Mouse (Mus musculus) MEL (cell line): ENCODE results near the gene Eef2. TPM values are rescaled to one million over a fixed set of nuclear protein-coding genes. Genes with fewer than 3 reads are reported as not detected.
"Not testable (repeated sequence)": the region's sequence is repeated elsewhere in the genome, so short reads cannot be mapped to it uniquely, and the experiment has no call there.

Experiments
- DNase-seq: peaks from one replicate; pipeline ENCODE4 v3.0.0; 2011; ENCODE audit warnings: low read depth, low spot score
- H3K27ac ChIP-seq: 2 replicates; pipeline ENCODE4 v1.5.1; 2012; ENCODE audit warnings: low read depth, mild to moderate bottlenecking, control low read depth, low read length, moderate library complexity; ENCODE audit not compliant: control insufficient read depth
- H3K27me3 ChIP-seq, 2 experiments: fragments of 150-350 bp in 1 of 2; sonication (generic) in 1 of 2; 2 replicates each; pipeline ENCODE4 v1.6.1; 2012; ENCODE audit warnings: low read length in 2 of 2, mild to moderate bottlenecking in 2 of 2, improper control_type of control experiment in 1 of 2, moderate library complexity in 1 of 2; ENCODE audit not compliant: insufficient read depth in 2 of 2, control insufficient read depth in 1 of 2
- H3K36me3 ChIP-seq, 2 experiments: 2 replicates each; pipeline ENCODE4 v1.6.1; 2012 to 2014; ENCODE audit warnings: low read length in 2 of 2, improper control_type of control experiment in 1 of 2, inconsistent platforms in 1 of 2, mild to moderate bottlenecking in 1 of 2; ENCODE audit not compliant: insufficient read depth in 2 of 2, control insufficient read depth in 1 of 2
- H3K4me1 ChIP-seq, 2 experiments: fragments of 150-350 bp in 1 of 2; sonication (generic) in 1 of 2; 2 replicates each; pipeline ENCODE4 v1.6.1; 2012; ENCODE audit warnings: low read length in 2 of 2, improper control_type of control experiment in 1 of 2, mild to moderate bottlenecking in 1 of 2; ENCODE audit not compliant: insufficient read depth in 2 of 2, control insufficient read depth in 1 of 2
- H3K4me3 ChIP-seq, 2 experiments: fragments of 150-350 bp in 1 of 2; sonication (generic) in 1 of 2; 2 replicates each; pipeline ENCODE4 v1.5.1; 2012; ENCODE audit warnings: low read depth in 2 of 2, low read length in 2 of 2, mild to moderate bottlenecking in 2 of 2, moderate library complexity in 2 of 2, control low read depth in 1 of 2, improper control_type of control experiment in 1 of 2; ENCODE audit not compliant: control insufficient read depth in 1 of 2, insufficient read depth in 1 of 2
- H3K79me2 ChIP-seq: 2 replicates; pipeline ENCODE4 v1.6.1; 2012; ENCODE audit warnings: mild to moderate bottlenecking, low read length, moderate library complexity; ENCODE audit not compliant: control insufficient read depth, poor library complexity, insufficient read depth
- H3K9ac ChIP-seq: 2 replicates; pipeline ENCODE4 v1.6.1; 2012; ENCODE audit warnings: low read depth, mild to moderate bottlenecking, control low read depth, low read length, moderate library complexity; ENCODE audit not compliant: control insufficient read depth, poor library complexity, severe bottlenecking
- H3K9me3 ChIP-seq: fragments of 150-350 bp; sonication (generic); replicated peaks from 2 replicates; pipeline ENCODE4 v1.6.1; 2012; ENCODE audit warnings: mild to moderate bottlenecking, low read length, improper control_type of control experiment, moderate library complexity; ENCODE audit not compliant: insufficient read depth
- BHLHE40 ChIP-seq: IDR thresholded peaks from 2 replicates; pipeline ENCODE4 v1.6.1; 2012; ENCODE audit warnings: low read depth, mild to moderate bottlenecking, inconsistent platforms, low read length, improper control_type of control experiment, borderline replicate concordance
- CTCF ChIP-seq, 3 experiments: IDR thresholded peaks in 2 of 3; conservative IDR thresholded peaks in 1 of 3; 2 replicates each; pipeline ENCODE4 v1.5.1; 2011 to 2012; ENCODE audit warnings: low read length in 3 of 3, low read depth in 2 of 3, mild to moderate bottlenecking in 2 of 3, improper control_type of control experiment in 1 of 3, inconsistent platforms in 1 of 3, mixed read lengths in 1 of 3, moderate library complexity in 1 of 3; ENCODE audit not compliant: control insufficient read depth in 1 of 3, insufficient read depth in 1 of 3, poor library complexity in 1 of 3, severe bottlenecking in 1 of 3
- GATA1 ChIP-seq: IDR thresholded peaks from 2 replicates; pipeline ENCODE4 v1.6.1; 2011; ENCODE audit warnings: low read depth, low read length, improper control_type of control experiment
- NELFE ChIP-seq: IDR thresholded peaks from 2 replicates; pipeline ENCODE4 v1.6.1; 2011; ENCODE audit warnings: low read depth, low read length, improper control_type of control experiment
- POLR2A ChIP-seq, 2 experiments: IDR thresholded peaks; 2 replicates each; pipeline ENCODE4 v1.6.1; 2011 to 2012; ENCODE audit warnings: low read length in 2 of 2, mild to moderate bottlenecking in 2 of 2, control low read depth in 1 of 2, improper control_type of control experiment in 1 of 2, low read depth in 1 of 2, moderate library complexity in 1 of 2; ENCODE audit not compliant: control insufficient read depth in 1 of 2, insufficient read depth in 1 of 2, poor library complexity in 1 of 2
- POLR2AphosphoS5 ChIP-seq: IDR thresholded peaks from 2 replicates; pipeline ENCODE4 v1.6.1; 2012; ENCODE audit warnings: low read depth, borderline replicate concordance, mild to moderate bottlenecking, inconsistent platforms, low read length, moderate library complexity, mixed read lengths
- polyA plus RNA-seq, 2 experiments: library from polyadenylated mRNA; stranded (reverse) in 1 of 2; unstranded in 1 of 2; fragments of >175 nt in 1 of 2; fragments of >200 nt in 1 of 2; gene quantifications; 2 replicates each; pipeline versions ENCODE4 v1.2.1 to v1.2.4; 2012; ENCODE audit warnings: low replicate concordance in 2 of 2, low read depth in 1 of 2; ENCODE audit not compliant: insufficient read length in 2 of 2, insufficient read depth in 1 of 2, missing spikeins in 1 of 2
- total RNA-seq: library from RNA; depleted of rRNA; stranded (reverse); fragments of 300-350 nt; gene quantifications from 2 replicates; pipeline ENCODE4 v1.2.3, GENCODE M21; 2012

Gene Eef2
- total and polyA plus RNA-seq, 3 experiments = 2,863 to 4,586 (median 3,442) TPM

GRCm38 (mm10) chr10:81179451-81180342, 3.3 kb downstream of the Eef2 start:
- Histone ChIP-seq H3K36me3 (peaks cover 6 to 10% of the 10 kb centered on the region in 2 experiments), H3K27me3 (no peaks in the 10 kb centered on the region), H3K79me2 (peaks cover 44% of the 10 kb centered on the region), H3K27ac (peak overlapping the region; percentile 84), H3K9me3 (no peaks in the 10 kb centered on the region), H3K4me1 (peaks cover 0 to 20% of the 10 kb centered on the region in 2 experiments; a peak in 3 of 4 replicates), H3K4me3 (peak overlapping the region in 1 of 2 experiments; percentile 80; a peak in 2 of 4 replicates), H3K9ac (peak overlapping the region; percentile 94)
- DNase-seq = peak; percentile 39
- TF ChIP-seq CTCF (IDR thresholded peaks at IDR 0.05 in 2 of 3, conservative IDR thresholded peaks at IDR 0.05 in 1 of 3; ENCODE audit: control insufficient read depth in 1 of 3, insufficient read depth in 1 of 3, low read depth in 2 of 3, low read length in 3 of 3, poor library complexity in 1 of 3, severe bottlenecking in 1 of 3) (peak; percentile 18 to 43 (median 36); a peak in 5 of 6 replicates), POLR2AphosphoS5 (0 out of 2 replicates have a peak, but pooled peaks have one; percentile 24), POLR2A (IDR thresholded peaks at IDR 0.05; ENCODE audit: control insufficient read depth in 1 of 2, insufficient read depth in 1 of 2, low read depth in 1 of 2, low read length in 2 of 2, poor library complexity in 1 of 2) (peak in 1 of 2 experiments; percentile 26; a peak in 2 of 4 replicates), BHLHE40 (no peak), GATA1 (no peak)

DNA sequence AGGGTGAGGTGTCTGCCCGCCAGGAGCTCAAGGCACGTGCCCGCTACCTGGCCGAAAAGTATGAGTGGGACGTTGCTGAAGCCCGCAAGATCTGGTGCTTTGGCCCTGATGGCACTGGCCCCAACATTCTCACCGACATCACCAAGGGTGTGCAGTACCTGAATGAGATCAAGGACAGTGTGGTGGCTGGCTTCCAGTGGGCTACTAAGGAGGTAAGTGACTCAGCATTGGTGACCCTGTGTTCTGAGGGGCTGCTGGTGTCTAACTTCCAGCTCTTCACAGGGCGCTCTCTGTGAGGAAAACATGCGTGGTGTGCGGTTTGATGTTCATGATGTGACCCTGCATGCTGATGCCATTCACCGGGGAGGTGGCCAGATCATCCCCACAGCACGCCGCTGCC, 4.5 kb downstream of the Eef2 start:
- TF ChIP-seq POLR2A (IDR thresholded peaks at IDR 0.05; ENCODE audit: control insufficient read depth in 1 of 2, insufficient read depth in 1 of 2, low read depth in 1 of 2, low read length in 2 of 2, poor library complexity in 1 of 2) = 0 out of 4 replicates have a peak, but pooled peaks of 1 of the 2 experiments have one; percentile 0
- no peak for TF ChIP-seq NELFE
- TF ChIP-seq POLR2AphosphoS5 = peak; percentile 72; the same call in 1 of the 2 replicates
- TF ChIP-seq, all 39 proteins: peak for 2
- peaks cover 0 to 19% of the 10 kb centered on the region in 2 experiments; a peak in 2 of 4 replicates for H3K4me1 ChIP-seq
- H3K36me3 ChIP-seq = peaks cover 6 to 10% of the 10 kb centered on the region in 2 experiments
- H3K27me3 ChIP-seq = no peaks in the 10 kb centered on the region
- H3K4me3 ChIP-seq = no peak overlapping the region
- no peaks in the 10 kb centered on the region for H3K9me3 ChIP-seq
- H3K79me2 ChIP-seq = peaks cover 44% of the 10 kb centered on the region
- peak; percentile 34 for DNase-seq
- no peak overlapping the region for H3K9ac ChIP-seq
- H3K27ac ChIP-seq = no peak overlapping the region

DNA sequence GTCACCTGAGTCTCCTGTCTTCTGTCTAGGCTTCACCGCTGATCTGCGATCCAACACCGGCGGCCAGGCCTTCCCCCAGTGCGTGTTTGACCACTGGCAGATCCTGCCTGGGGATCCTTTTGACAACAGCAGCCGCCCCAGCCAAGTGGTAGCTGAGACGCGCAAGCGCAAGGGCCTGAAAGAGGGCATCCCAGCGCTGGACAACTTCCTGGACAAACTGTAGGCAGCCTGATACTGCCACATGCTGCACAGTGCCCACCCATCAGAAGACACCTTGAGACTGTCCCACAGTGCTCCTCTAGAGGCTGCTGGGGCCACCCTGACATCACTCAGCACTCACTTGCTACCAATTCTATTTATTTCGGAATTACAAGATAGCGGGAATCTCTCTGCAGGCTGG, 5.4 kb downstream of the Eef2 start:
- H3K9me3 ChIP-seq, H3K36me3 ChIP-seq, H3K27ac ChIP-seq, H3K4me3 ChIP-seq, H3K9ac ChIP-seq, H3K27me3 ChIP-seq: not testable (repeated sequence)
- peaks cover 40% of the 10 kb centered on the region for H3K79me2 ChIP-seq
- DNase-seq = peak; percentile 41
- H3K4me1 ChIP-seq = peaks cover 0 to 19% of the 10 kb centered on the region in 2 experiments; a peak in 2 of 4 replicates
